Mouse (Mus musculus) embryonic facial prominence, embryonic 13.5 days (tissue): ENCODE measurements at regions not wholly inside any gene's neighbourhood (a gene's known extent, or its start where the extent isn't known, plus 50 kb on each side); places are given as distances from the start of the nearest gene placed in this dataset.

ENCODE experiments used
- ATAC-seq: fragments of 200-750 bp; cut with Nextera tagmentation; 2 replicates; pipeline ENCODE4 v1.8.0; 2017; ENCODE audit warnings: low read depth; ENCODE audit not compliant: insufficient number of reproducible peaks, insufficient read depth, low FRiP score, low TSS enrichment
- H3K27ac ChIP-seq: fragments of 300-500 bp; sonication (generic); 2 replicates; pipeline ENCODE4 v1.5.1; 2015; ENCODE audit warnings: moderate library complexity, mild to moderate bottlenecking, inconsistent platforms
- H3K27me3 ChIP-seq: fragments of 300-500 bp; sonication (generic); 2 replicates; pipeline ENCODE4 v1.6.1; 2015; ENCODE audit warnings: mild to moderate bottlenecking, inconsistent platforms
- H3K36me3 ChIP-seq: fragments of 300-500 bp; sonication (generic); 2 replicates; pipeline ENCODE4 v1.6.1; 2015; ENCODE audit warnings: mild to moderate bottlenecking, inconsistent platforms
- H3K4me1 ChIP-seq: fragments of 300-500 bp; sonication (generic); 2 replicates; pipeline ENCODE4 v1.6.1; 2015; ENCODE audit warnings: inconsistent platforms
- H3K4me2 ChIP-seq: fragments of 300-500 bp; sonication (generic); 2 replicates; pipeline ENCODE4 v1.6.1; 2015; ENCODE audit warnings: moderate library complexity, mild to moderate bottlenecking, inconsistent platforms
- H3K4me3 ChIP-seq: fragments of 300-500 bp; sonication (generic); 2 replicates; pipeline ENCODE4 v1.5.1; 2015; ENCODE audit warnings: mild to moderate bottlenecking, inconsistent platforms
- H3K9ac ChIP-seq: fragments of 300-500 bp; sonication (generic); 2 replicates; pipeline ENCODE4 v1.6.1; 2015; ENCODE audit warnings: mild to moderate bottlenecking, inconsistent platforms
- H3K9me3 ChIP-seq: fragments of 300-500 bp; sonication (generic); 2 replicates; pipeline ENCODE4 v1.6.1; 2016; ENCODE audit warnings: inconsistent platforms
- WGBS: fragments of 180-500 bp; shearing (Covaris S2); methylation state at CpG from one replicate; pipeline ENCODE4 v1.1.7; 2015; ENCODE audit warnings: mixed read lengths; 5-methylcytosine and 5-hydroxymethylcytosine counted together

DNA sequence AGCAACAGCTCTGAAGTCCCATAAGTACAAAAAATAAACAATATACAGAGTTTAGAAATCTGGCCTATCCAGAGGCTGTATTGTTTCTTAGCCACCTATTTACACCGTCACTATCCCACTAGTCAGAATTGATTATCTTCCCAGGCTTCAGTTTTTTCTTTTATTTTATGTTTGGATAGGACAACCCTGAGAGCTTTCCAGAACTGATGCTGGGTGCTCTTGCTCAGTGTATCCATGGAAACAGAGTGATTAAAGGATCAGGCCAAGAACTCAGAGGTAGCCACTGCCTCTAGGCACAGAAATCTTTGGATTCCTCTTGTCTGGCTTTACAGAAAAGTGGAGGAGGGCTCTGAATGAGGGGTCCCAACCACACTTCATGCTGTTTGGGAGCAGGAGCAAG is 55.3 kb upstream of the Lmcd1 start:
- Histone ChIP-seq H3K4me3 (no peak overlapping the region), H3K27ac (no peak overlapping the region), H3K4me2 (no peak overlapping the region), H3K36me3 (no peaks in the 10 kb centered on the region), H3K9me3 (no peaks in the 10 kb centered on the region), H3K4me1 (no peaks in the 10 kb centered on the region), H3K9ac (no peak overlapping the region), H3K27me3 (no peaks in the 10 kb centered on the region)
- 71% methylated on average over 1 of the region's 1 CpGs for WGBS
- no peak for ATAC-seq

DNA sequence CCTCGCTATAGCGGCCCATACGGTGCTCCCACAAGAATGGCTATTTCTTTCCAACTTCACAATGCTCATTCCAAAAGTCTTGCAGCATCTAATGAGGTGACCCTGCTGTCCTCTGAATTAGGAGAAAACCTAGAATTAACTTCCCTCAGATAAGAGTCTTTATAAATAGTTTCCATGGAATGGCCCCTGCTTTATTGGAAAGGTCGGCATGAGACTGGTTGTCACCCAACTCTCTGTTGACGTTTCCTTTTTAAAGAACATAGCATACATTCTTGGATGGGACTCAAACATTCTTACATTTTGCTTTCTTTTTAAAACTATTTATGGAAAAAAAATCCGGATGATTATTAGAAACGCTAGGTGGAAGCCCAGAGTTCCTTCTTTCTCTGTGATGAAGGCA is 53.9 kb upstream of the Lmcd1 start:
- H3K4me2 ChIP-seq = no peak overlapping the region
- H3K4me3 ChIP-seq = no peak overlapping the region
- H3K9me3 ChIP-seq = no peaks in the 10 kb centered on the region
- no peak overlapping the region for H3K27ac ChIP-seq
- WGBS = 80% methylated on average over 7 of the region's 7 CpGs
- no peaks in the 10 kb centered on the region for H3K27me3 ChIP-seq
- no peaks in the 10 kb centered on the region for H3K36me3 ChIP-seq
- no peaks in the 10 kb centered on the region for H3K4me1 ChIP-seq
- H3K9ac ChIP-seq = no peak overlapping the region
- no peak for ATAC-seq

DNA sequence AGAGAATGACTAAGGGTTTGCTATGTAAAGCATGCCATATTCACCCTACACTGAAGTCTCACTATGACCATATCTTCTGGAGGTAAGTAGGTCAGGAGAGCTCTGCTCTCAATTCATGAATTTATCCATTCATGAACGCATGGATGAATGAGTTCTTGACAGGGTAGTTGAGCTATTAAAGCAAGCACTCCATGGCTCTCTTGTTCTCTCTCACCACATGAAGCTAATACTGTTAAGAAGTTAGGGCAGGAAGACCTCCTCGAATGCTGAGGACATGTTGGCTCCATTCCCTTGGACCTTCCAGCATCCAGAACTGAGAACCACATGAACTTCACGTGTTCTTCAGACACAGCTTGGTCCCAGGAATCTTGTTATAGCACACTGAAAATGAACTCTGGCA is 53.4 kb upstream of the Lmcd1 start:
- no peak for ATAC-seq
- no peak overlapping the region for H3K9ac ChIP-seq
- H3K36me3 ChIP-seq = no peaks in the 10 kb centered on the region
- H3K4me2 ChIP-seq = no peak overlapping the region
- H3K4me1 ChIP-seq = no peaks in the 10 kb centered on the region
- whole genome bisulfite sequencing = 84% methylated on average over 3 of the region's 3 CpGs
- no peak overlapping the region for H3K27ac ChIP-seq
- H3K4me3 ChIP-seq = no peak overlapping the region
- H3K27me3 ChIP-seq = no peaks in the 10 kb centered on the region
- no peaks in the 10 kb centered on the region for H3K9me3 ChIP-seq

DNA sequence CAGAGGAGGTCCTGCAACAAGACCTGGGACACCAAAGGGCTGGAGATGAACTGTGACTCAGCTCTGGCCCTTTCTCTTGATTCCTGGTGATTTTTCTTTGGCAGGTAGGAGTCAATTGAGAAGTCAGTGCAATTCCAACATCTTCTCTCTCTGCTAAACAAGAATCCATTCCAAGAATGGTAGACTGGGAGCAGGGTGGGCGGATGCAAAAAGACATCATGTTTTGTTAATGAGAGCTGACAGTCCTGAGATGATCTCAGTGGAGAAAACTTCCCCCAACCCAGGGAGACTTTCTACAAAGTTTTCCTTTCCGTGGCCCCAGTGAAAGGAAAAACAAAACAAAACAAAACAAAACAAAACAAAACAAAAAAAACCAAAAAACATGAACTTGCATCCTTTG is 52.2 kb upstream of the Lmcd1 start:
- no peaks in the 10 kb centered on the region for H3K27me3 ChIP-seq
- no peak overlapping the region for H3K27ac ChIP-seq
- no peaks in the 10 kb centered on the region for H3K36me3 ChIP-seq
- H3K4me1 ChIP-seq = no peaks in the 10 kb centered on the region
- H3K9me3 ChIP-seq = no peaks in the 10 kb centered on the region
- H3K9ac ChIP-seq = no peak overlapping the region
- WGBS = 64% methylated on average over 2 of the region's 2 CpGs
- H3K4me2 ChIP-seq = no peak overlapping the region
- no peak overlapping the region for H3K4me3 ChIP-seq
- ATAC-seq = no peak

DNA sequence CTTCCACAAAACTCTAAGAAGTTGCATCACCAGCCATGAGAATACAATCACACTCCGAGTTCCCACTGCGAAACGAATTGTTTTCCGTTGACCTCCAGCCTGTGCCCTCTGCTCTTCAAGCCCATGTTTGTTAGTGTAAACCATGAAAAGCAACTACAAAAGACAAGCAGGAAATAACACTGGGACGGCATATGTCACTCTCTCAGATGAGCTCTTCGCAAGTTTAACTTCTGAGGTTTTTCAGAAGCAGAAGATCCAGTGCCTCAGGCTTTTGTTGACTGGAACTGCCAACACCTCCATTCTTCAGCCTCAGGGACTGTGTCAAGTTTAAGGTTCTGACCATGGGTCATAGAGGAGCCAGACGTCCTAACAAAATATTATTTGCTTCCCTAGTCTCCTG is 50.2 kb upstream of the Lmcd1 start:
- Histone ChIP-seq H3K4me1 (no peaks in the 10 kb centered on the region), H3K27ac (no peak overlapping the region), H3K9me3 (no peaks in the 10 kb centered on the region), H3K27me3 (no peaks in the 10 kb centered on the region), H3K4me2 (no peak overlapping the region), H3K36me3 (no peaks in the 10 kb centered on the region), H3K9ac (no peak overlapping the region), H3K4me3 (no peak overlapping the region)
- WGBS = 77% methylated on average over 7 of the region's 7 CpGs
- ATAC-seq = no peak
